ENCODE assay signal across 9 mouse cellular contexts in genomic region chr3:135581606-135582117, GRCm38 (mm10).
DNase-seq lines count a peak whose midpoint lies in the region; ATAC-seq and TF ChIP-seq lines count a peak whose summit lies in the region.
"Had no signal": no experiment of that assay in that cellular context is flagged by ENCODE, and none has a peak within 500 bp of the region (broad histone marks: within the 10 kb centered on the region; RNA-seq: fewer than 3 reads in every experiment).

No protein-coding gene starts in this region.

- no peak overlapping the region for H3K4me3 ChIP-seq in embryonic fibroblast, embryonic 13.5 days (ENCODE audit: insufficient read depth, low read length)
- no peak overlapping the region for H3K4me3 ChIP-seq in hindbrain, embryonic 16.5 days (ENCODE audit: low read length)
- no peak overlapping the region for H3K4me3 ChIP-seq in midbrain, embryonic 11.5 days (ENCODE audit: low read depth, low read length)
- H3K4me3 ChIP-seq: megakaryocyte, embryonic 14.5 days had no signal

- H3K36me3 ChIP-seq in hindbrain, embryonic 16.5 days (ENCODE audit: control insufficient read depth, insufficient read depth, low read length): 0 out of 2 replicates have a peak, but pooled peaks cover 2% of the 10 kb centered on the region
- no peaks in the 10 kb centered on the region for H3K36me3 ChIP-seq in midbrain, embryonic 11.5 days (ENCODE audit: control insufficient read depth, insufficient read depth, low read length)

- no peaks in the 10 kb centered on the region for H3K9me3 ChIP-seq in hindbrain, embryonic 16.5 days (ENCODE audit: control insufficient read depth, low read length)
- no peaks in the 10 kb centered on the region for H3K9me3 ChIP-seq in midbrain, embryonic 11.5 days (ENCODE audit: control insufficient read depth, low read length)

- no peak for TF ChIP-seq POLR2A in embryonic fibroblast, embryonic 13.5 days (IDR thresholded peaks at IDR 0.05; ENCODE audit: low read depth, low read length)

- TF ChIP-seq CTCF in embryonic fibroblast, embryonic 13.5 days (IDR thresholded peaks at IDR 0.05; ENCODE audit: borderline replicate concordance, insufficient read depth, low read length): peak; percentile 61; the same call in 1 of the 2 replicates

- no peaks in the 10 kb centered on the region for H3K27me3 ChIP-seq in hindbrain, embryonic 16.5 days (replicated peaks; ENCODE audit: control insufficient read depth, insufficient read depth, low read length)
- no peaks in the 10 kb centered on the region for H3K27me3 ChIP-seq in midbrain, embryonic 11.5 days (ENCODE audit: control insufficient read depth, insufficient read depth, low read length)
- H3K27me3 ChIP-seq: megakaryocyte, embryonic 14.5 days had no signal

- peak; percentile 24 for DNase-seq in layer of hippocampus, adult 9-11 months
- no peak for DNase-seq in layer of hippocampus, postnatal 25 days (ENCODE audit: extremely low spot score in 1 of 2, low spot score in 1 of 2)
- peak; percentile 85 for DNase-seq in ZHBTc4 (ENCODE audit: low read depth, low spot score)
- peak; percentile 87 for DNase-seq in midbrain, embryonic 11.5 days (ENCODE audit: low spot score, missing footprints)
- DNase-seq in thymus, postnatal 4 days: peak; percentile 51

- H3K27ac ChIP-seq in embryonic fibroblast, embryonic 13.5 days (ENCODE audit: insufficient read depth, low read length): no peak overlapping the region
- H3K27ac ChIP-seq in hindbrain, embryonic 16.5 days (ENCODE audit: low read depth, low read length): no peak overlapping the region; the same call in 1 of the 2 replicates
- no peak overlapping the region for H3K27ac ChIP-seq in midbrain, embryonic 11.5 days (ENCODE audit: low read depth, low read length)

- 11% methylated on average over 10 of the region's 10 CpGs for WGBS in hindbrain, embryonic 16.5 days
- WGBS in midbrain, embryonic 11.5 days: 12% methylated on average over 10 of the region's 10 CpGs

- no peaks in the 10 kb centered on the region for H3K4me1 ChIP-seq in embryonic fibroblast, embryonic 13.5 days (ENCODE audit: control insufficient read depth, insufficient read depth, low read length)
- peaks cover 7% of the 10 kb centered on the region; the same call in 1 of the 2 replicates for H3K4me1 ChIP-seq in hindbrain, embryonic 16.5 days (ENCODE audit: control insufficient read depth, insufficient read depth, low read depth, low read length)
- peaks cover 4% of the 10 kb centered on the region; the same call in 1 of the 2 replicates for H3K4me1 ChIP-seq in midbrain, embryonic 11.5 days (ENCODE audit: control insufficient read depth, insufficient read depth, low read length)

- H3K9ac ChIP-seq in hindbrain, embryonic 16.5 days (ENCODE audit: low read depth, low read length): no peak overlapping the region
- H3K9ac ChIP-seq in midbrain, embryonic 11.5 days (ENCODE audit: low read length): no peak overlapping the region

- peak; percentile 87 for ATAC-seq in hindbrain, embryonic 16.5 days
- peak; percentile 75 for ATAC-seq in midbrain, embryonic 11.5 days (ENCODE audit: low FRiP score)
- ATAC-seq in monocyte, adult 5-6 weeks (replicated peaks; ENCODE audit: insufficient number of reproducible peaks, low FRiP score, low TSS enrichment, poor library complexity, severe bottlenecking): no peak

- no peak overlapping the region for H3K4me2 ChIP-seq in hindbrain, embryonic 16.5 days (ENCODE audit: low read length)
- no peak overlapping the region for H3K4me2 ChIP-seq in midbrain, embryonic 11.5 days

Comparison
In these comparisons a context has a peak if more than half of its experiments do, and no peak if none do; other contexts are left out.
1. DNase-seq: peak in layer of hippocampus, adult 9-11 months (single experiment), ZHBTc4 (single experiment), midbrain, embryonic 11.5 days (single experiment) and thymus, postnatal 4 days (single experiment); none in layer of hippocampus, postnatal 25 days (0 of 2).